Mouse (Mus musculus) yolk sac, embryonic 10.5 days (tissue): Measurements from ENCODE around the gene Nkx2-9.

Experiments used
- DNase-seq: peaks from one replicate; pipeline ENCODE4 v3.0.0-alpha.2; 2017; ENCODE audit warnings: low spot score

Nkx2-9 gene

GRCm38 (mm10) chr12:56612761-56613437, at the start of gene Nkx2-9:
Gene Nkx2-9 (minus strand): TSS chr12:56613284.
- DNase-seq: no peak

DNA sequence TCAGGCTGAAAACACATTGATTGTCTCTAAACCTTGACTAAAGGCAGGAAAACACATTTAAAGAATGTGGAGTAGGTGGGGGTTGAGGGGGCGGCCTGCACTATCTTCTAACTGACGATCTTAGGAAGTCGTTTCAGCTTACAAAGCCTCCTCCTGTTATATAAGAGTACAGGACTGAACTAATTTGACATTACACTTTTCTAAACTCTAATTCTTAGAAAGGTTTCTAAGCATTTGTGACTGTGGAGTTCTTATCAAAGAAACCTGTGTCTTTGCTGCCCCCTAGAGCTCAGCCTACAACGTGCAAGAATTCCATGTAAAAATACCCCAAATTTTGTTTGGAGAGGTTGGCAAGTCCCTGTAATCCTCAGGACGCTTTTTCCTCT, 24.1 kb upstream of the Nkx2-9 start:
- peak; percentile 19 for DNase-seq

GRCm38 (mm10) chr12:56636534-56637180, 23.6 kb upstream of the Nkx2-9 start:
- DNase-seq: peak; percentile 15

DNA sequence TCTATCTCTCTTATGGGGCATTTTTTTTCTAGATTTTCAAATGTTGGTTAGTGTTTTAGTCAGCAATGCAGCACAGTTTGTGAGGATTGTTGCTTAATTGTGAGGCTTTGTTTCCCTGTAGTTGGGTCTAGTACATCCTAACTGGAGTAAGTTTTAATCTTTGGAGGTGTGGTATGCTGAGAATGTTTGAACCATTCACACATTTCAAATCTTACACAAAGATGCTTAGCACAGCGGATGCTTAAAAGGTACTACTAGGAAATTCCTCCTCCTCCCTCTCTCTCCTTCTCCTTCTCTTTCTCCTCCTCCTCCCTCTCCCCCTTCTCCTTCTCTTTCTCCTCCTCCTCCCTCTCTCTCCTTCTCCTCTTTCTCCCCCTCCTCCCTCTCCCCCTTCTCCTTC, 3.0 kb upstream of the Nkx2-9 start:
- DNase-seq: no peak

DNA sequence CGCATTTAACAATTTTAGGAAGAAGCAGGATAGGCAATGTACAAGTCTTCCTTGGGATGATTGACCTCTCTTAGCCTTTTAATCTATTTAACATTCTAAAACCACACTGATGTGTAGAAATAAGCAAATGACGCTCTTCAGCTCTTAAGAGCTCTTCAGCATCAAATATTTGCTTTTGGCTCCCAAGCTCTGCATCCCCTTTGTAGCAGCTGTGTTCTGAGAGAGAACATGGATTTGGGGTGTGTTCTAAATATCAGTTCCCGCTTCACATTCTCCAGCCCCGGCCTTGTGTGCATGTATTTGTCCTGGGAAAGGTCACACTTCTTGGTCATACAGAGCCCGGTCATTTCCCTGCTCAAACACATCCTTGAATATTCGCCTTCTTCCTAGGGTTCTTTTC, 2.3 kb upstream of the Nkx2-9 start:
- no peak for DNase-seq

DNA sequence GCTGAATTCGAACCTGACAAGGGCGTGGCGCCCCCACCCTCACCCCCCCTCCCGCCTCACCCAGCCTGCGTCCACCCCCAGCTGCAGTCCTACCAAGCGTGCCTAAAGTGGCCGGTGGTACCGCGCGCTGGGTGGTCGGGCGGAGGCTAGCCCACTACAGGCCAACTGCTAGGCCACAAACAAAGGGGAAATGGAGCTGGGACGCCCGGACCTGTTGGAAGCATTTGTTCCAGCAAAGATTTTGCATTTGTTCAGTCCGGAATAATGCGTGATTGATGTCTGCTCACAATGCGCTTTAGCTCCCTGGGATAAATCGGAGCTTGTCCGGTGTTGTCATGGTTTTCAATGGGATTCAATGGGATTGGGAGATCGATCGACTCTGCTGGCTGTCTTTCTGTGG, 1.4 kb upstream of the Nkx2-9 start:
- DNase-seq: no peak

DNA sequence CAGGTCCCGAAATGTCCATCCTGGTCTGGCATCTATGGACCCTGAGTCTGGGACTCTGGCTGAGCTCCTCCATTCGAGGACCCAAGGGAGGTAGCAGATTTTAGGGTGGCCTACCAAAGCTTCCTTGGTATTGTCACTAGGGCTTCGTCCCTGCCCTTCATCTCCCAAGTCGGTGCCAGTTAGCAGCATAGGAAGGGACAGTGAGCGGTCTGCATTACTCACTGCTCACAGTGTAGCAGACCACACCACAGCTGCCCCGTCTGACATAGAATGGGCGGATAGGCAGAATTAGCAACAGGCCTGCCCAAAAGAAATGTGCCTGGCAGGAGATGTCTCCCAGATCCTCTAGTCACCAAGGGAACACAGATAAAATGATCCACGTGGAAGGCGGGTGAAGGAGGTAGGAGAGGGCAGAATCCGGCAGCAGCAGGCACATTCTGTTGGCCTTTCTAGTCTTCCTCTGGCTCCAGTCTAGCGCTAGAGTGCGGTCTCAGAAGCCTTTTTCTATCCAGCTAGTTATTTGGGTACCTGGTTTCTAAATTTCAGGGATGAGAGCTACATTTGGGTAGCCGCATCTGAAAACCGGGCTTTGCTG, 929 bp upstream of the Nkx2-9 start:
- DNase-seq: no peak

- DNase-seq: no peak
Measured at GRCm38 (mm10) chr12:56613438-56613830, 350 bp upstream of the Nkx2-9 start.

- DNase-seq: no peak
Measured at GRCm38 (mm10) chr12:56612349-56612735, 742 bp downstream of the Nkx2-9 start.

- no peak for DNase-seq
Measured at GRCm38 (mm10) chr12:56611504-56612348, 1.4 kb downstream of the Nkx2-9 start.

GRCm38 (mm10) chr12:56610851-56611250, 2.2 kb downstream of the Nkx2-9 start:
- DNase-seq: no peak

DNA sequence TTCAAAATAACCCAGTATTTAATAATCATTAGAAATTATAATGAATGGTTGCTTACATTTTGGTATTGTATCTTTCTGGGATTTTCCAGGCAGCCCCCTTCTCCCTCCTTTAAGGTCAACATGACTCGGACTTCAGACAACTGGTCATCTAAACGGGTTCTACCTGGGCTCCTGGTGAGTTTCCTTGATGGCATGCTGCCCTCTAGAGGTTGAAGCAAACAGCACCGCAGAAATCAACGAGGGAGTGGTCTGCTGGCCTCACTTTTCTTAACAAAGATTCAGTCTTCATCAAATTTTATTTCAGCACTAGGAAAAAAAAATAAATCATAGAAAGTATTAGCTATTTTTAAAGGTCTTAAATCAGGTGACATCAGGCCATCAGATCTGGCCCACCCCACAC, 21.4 kb downstream of the Nkx2-9 start:
- no peak for DNase-seq

DNA sequence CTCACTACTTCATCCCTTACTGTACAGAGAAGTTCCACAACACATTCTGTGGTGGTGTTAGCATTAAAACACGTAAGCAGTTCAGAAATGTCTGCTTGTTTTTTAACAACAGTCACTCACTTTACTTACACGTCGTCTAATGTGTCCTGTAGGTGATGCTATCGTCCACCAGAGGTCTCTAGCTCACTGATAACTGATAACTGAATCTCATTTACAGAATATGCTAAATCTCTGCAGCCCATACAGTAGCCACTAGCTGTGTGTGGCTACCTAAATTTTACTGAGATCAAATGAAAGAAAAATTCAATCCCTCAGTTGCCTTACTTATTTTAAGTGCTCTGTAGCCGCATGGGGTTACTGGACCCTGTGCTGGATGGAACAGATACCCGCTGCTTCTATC, 25.3 kb downstream of the Nkx2-9 start:
- DNase-seq: no peak
